Mouse (Mus musculus): ENCODE results near the gene Pard3.

Gene Pard3

GRCm38 (mm10) chr8:127230233-127230595, 166.5 kb downstream of the Pard3 start:
- DNase-seq (ENCODE audit: low spot score) = no peak

- no peak for DNase-seq (ENCODE audit: low spot score)
These were observed 179.7 kb downstream of the Pard3 start for GRCm38 (mm10) chr8:127243351-127243750.

GRCm38 (mm10) chr8:127243841-127244240, 180.1 kb downstream of the Pard3 start:
- no peak for DNase-seq (ENCODE audit: low spot score)

GRCm38 (mm10) chr8:127250746-127251145, 187.1 kb downstream of the Pard3 start:
- DNase-seq (ENCODE audit: low spot score) = no peak

DNA sequence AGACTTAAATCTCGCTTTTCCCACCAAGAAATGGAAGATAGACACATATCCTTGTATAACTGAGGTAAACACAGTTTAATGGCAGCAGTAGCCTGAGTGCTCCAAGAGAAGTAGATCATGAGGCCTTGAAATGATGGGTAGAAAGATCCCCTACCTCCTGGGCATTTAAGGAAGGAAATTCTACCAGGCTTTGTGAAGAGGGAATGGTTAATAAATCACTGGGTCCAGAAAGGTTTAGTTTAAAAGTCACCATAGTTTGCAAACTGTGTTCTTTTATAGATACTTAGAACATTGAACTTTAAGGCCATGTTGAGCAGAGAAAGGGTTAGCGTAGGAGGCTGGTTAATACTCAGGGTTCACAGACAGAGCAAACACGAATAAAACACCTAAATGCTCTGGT, 187.8 kb downstream of the Pard3 start:
- no peak for DNase-seq (ENCODE audit: low spot score)

GRCm38 (mm10) chr8:127251985-127252384, 188.3 kb downstream of the Pard3 start:
- no peak for DNase-seq (ENCODE audit: low spot score)

GRCm38 (mm10) chr8:127254625-127255024, 190.9 kb downstream of the Pard3 start:
- DNase-seq (ENCODE audit: low spot score) = peak; percentile 59

GRCm38 (mm10) chr8:127257086-127257485, 193.4 kb downstream of the Pard3 start:
- DNase-seq (ENCODE audit: low spot score) = no peak

GRCm38 (mm10) chr8:127261051-127261450, 197.4 kb downstream of the Pard3 start:
- DNase-seq (ENCODE audit: low spot score) = no peak

DNA sequence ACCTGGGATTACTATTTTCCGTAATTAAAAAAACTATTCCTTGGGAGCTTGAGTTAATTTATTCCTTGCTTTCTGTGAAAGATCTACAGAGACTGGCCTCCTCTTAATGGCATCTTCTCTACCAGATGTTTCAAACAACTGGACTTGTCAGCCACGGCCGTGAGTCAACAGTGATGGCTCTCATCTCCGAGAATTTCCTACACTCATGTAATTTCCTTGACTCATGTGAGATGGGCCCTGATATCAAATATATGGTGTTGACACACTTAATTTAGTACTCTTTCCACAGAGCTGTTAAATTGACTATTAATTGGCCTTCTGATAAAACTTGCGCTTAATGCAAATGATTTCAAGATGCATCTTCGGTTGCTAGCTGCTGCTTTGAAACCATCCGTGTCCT, 198.3 kb downstream of the Pard3 start:
- no peak for DNase-seq (ENCODE audit: low spot score)

DNA sequence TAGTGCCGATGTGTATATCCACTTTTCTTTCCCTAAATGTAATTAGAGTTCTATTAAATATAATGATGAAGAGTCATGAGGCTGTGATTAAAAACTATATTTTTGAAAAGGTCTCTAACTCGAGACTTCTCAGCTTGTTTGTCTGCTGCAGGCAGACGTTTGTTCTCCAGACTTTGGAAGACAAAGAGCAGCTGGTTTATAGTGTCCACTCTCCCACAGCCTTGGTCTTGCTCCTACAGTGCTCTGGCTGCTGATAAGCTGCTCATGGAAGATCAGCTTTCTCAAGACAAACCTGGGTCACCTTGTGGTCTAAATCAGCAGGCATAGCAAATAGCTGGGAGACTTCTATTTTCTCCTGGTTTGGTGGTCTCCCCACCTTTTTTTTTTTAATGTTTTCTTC, 198.7 kb downstream of the Pard3 start:
- no peak for DNase-seq (ENCODE audit: low spot score)

GRCm38 (mm10) chr8:127262926-127263325, 199.2 kb downstream of the Pard3 start:
- DNase-seq (ENCODE audit: low spot score) = no peak

DNA sequence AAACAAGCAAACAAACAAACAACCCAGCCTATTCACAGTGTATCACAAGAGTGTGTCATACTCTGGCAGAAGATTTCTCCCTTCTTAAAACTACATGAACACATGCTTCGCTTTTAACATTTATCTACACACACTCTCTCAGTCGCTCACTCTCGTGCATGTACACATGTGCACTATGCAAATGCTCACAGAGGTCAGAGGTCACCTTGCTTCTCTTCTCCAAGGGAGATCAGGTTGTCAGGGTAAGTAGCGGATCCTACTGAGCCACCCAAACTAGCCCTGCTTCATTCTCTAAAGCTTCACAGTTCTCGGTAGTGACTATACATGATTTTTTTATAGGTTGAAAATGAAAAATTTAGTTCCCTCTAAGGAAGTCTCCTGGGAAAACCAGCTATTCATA, 199.8 kb downstream of the Pard3 start:
- no peak for DNase-seq (ENCODE audit: low spot score)

DNA sequence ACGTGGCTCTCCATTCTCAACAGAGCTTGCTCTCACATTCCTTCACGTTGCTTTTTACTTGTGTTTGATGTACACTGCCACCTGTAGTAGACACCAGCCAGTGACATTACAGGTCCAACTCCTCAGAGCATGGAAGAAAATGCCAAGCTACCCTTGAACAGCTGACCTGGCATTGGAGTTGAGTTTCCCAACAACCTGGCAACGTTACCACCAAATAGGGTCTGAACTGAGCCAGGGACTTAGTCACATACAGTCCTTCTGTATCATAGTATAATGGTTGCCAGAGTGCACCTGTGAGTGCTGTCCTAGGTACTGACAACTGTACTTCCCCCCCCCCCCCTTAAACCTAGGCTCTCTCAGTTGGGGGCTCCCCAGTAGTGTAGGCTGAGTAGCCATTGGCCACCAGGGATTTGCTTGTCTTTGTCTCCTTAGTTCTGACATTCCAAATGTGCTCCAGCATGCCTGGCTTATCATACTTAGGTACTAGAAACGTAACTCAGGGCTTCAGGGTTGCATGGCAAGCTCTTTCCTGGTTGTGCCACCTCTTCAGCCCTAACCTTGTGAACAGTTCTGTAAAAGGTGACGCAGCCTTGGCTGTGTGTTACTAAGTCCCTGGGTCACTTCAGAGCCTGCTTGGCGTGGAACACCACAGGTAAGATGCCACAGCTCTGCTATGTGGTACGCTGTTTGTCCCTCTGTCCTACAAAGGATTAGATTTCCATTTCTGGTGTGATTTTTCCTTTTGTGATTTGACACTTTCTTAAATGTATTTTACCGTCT, 201.2 kb downstream of the Pard3 start:
- DNase-seq (ENCODE audit: low spot score) = no peak

DNA sequence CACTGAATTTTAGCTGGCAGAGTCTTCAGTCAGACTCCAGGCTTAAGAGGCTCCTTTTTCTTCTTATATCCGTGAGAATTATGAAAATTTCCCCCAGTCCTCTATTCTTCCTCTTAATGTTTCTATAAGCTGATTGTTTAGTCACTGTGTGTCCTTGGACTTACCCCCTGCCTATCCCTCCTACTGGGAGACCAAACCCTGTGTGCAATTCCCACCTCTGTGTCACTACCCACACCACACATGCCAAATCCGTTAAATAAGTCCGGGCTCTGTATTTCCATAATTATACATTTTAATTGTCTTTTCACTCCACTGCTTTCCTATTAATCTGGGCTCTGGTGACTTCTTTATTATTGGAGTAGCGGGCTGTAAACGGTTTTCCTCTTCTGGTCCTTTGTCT, 203.1 kb downstream of the Pard3 start:
- no peak for DNase-seq (ENCODE audit: low spot score)

GRCm38 (mm10) chr8:127268239-127269024, 204.7 kb downstream of the Pard3 start:
- DNase-seq (ENCODE audit: low spot score) = no peak

- no peak for DNase-seq (ENCODE audit: low spot score)
These were observed 205.5 kb downstream of the Pard3 start for GRCm38 (mm10) chr8:127269082-127269747.

DNA sequence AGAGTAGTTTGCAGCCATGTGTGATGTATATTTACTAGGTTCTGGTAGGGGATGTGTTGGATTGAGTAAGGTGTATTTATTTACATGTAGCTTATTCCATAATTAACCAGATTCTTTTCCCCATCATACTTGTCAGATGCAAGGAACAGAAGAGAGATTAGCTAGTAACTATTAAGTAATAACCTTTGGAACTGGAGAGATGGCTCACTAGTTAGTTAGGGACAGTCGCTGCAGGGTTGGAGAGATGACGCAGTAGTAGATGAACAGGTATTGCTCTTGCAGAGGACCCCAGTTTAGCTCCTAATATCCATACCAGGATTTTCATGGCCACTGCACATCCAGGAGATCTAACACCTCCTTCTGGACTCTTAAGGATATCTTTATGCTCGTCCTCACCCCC, 207.5 kb downstream of the Pard3 start:
- DNase-seq (ENCODE audit: low spot score) = no peak

GRCm38 (mm10) chr8:127280299-127280974, 216.7 kb downstream of the Pard3 start:
- DNase-seq (ENCODE audit: low spot score) = no peak

- no peak for DNase-seq (ENCODE audit: low spot score)
These were observed 217.3 kb downstream of the Pard3 start for GRCm38 (mm10) chr8:127281035-127281434.

GRCm38 (mm10) chr8:127284462-127285216, 220.9 kb downstream of the Pard3 start:
- DNase-seq (ENCODE audit: low spot score) = no peak

- no peak for DNase-seq (ENCODE audit: low spot score)
These were observed 224.1 kb downstream of the Pard3 start for GRCm38 (mm10) chr8:127287816-127288215.
